1 mouse cellular context compared by ENCODE assay signal in the genomic region with DNA sequence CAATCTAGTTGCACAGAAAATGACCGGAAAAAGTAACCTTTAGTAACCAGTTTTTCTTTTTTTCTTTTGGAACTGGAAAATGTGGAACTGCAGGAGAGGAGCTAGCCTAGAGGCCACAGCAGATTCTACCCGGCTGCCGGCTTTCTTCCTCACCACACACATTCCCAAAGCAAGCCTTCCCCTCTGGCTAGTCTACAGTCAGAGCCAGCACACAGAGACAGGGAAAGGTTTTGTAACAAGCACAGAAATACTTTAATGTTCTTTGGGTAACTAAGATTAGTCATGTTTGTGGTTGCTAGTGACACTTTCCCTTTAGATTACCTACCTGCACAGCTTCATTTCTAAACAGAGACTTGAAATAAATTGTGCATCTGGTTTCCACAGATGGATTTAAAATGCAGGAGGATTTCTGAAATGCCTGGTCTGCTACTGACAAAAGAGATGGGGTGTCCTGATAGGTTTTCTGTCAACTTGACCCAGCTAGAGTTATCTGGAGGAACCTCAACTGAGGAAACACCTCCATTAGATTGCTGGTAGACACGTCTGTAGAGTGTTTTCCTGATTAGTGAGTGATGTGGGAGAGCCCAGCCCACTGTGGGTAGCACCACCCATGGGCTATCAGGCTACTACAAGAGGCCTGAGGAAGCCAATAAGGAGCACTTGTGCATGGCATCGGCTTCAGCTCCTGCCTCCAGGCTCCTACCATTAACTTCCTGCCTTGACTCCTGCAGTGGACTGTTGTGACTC.
TF ChIP-seq lines count a peak whose summit lies in the region.

No protein-coding gene starts in this region.

TF ChIP-seq in MEL, 35 proteins besides CTCF, POLR2A, EP300 and RAD21:
- no peak for TF ChIP-seq MYB (IDR thresholded peaks at IDR 0.05; ENCODE audit: low read depth, low read length)
- TF ChIP-seq USF2 (IDR thresholded peaks at IDR 0.05; ENCODE audit: borderline replicate concordance in 1 of 2, insufficient read depth in 1 of 2, low read depth in 1 of 2, low read length in 2 of 2): no peak
- peak; percentile 86 for TF ChIP-seq GATA1 (IDR thresholded peaks at IDR 0.05; ENCODE audit: low read depth, low read length)
- TF ChIP-seq ETS1 (IDR thresholded peaks at IDR 0.05; ENCODE audit: low read depth, low read length): peak; percentile 61
- no peak for TF ChIP-seq E2F4 (IDR thresholded peaks at IDR 0.05; ENCODE audit: borderline replicate concordance, low read depth, low read length)
- TF ChIP-seq TBP (IDR thresholded peaks at IDR 0.05; ENCODE audit: low read depth, low read length): peak; percentile 38; the same call in 1 of the 2 replicates
- no peak for TF ChIP-seq HCFC1 (IDR thresholded peaks at IDR 0.05; ENCODE audit: low read depth, low read length)
- TF ChIP-seq POLR2AphosphoS5 (IDR thresholded peaks at IDR 0.05; ENCODE audit: borderline replicate concordance, low read depth, low read length): no peak
- TF ChIP-seq BHLHE40 (IDR thresholded peaks at IDR 0.05; ENCODE audit: borderline replicate concordance, low read depth, low read length): no peak
- no peak for TF ChIP-seq USF1 (IDR thresholded peaks at IDR 0.05; ENCODE audit: low read depth, low read length)
- TF ChIP-seq TAL1 (IDR thresholded peaks at IDR 0.05; ENCODE audit: low read length): peak; percentile 27; the same call in 1 of the 2 replicates
- TF ChIP-seq UBTF (IDR thresholded peaks at IDR 0.05; ENCODE audit: borderline replicate concordance, insufficient read depth, low read depth, low read length): no peak
- TF ChIP-seq JUND (IDR thresholded peaks at IDR 0.05; ENCODE audit: low read depth, low read length): no peak
- no peak for TF ChIP-seq CHD1 (IDR thresholded peaks at IDR 0.05; ENCODE audit: low read depth, low read length)
- TF ChIP-seq TCF12 (IDR thresholded peaks at IDR 0.05; ENCODE audit: low read depth, low read length): peak; percentile 68; the same call in 1 of the 2 replicates
- TF ChIP-seq RCOR1 (IDR thresholded peaks at IDR 0.05; ENCODE audit: low read depth, low read length): peak; percentile 72
- TF ChIP-seq ZKSCAN1 (IDR thresholded peaks at IDR 0.05; ENCODE audit: low read depth, low read length): no peak
- no peak for TF ChIP-seq MAZ (IDR thresholded peaks at IDR 0.05; ENCODE audit: low read depth, low read length)
- no peak for TF ChIP-seq GABPA (IDR thresholded peaks at IDR 0.05; ENCODE audit: low read depth, low read length)
- TF ChIP-seq POLR2AphosphoS2 (IDR thresholded peaks at IDR 0.05; ENCODE audit: low read length): no peak
- TF ChIP-seq ZMIZ1 (IDR thresholded peaks at IDR 0.05; ENCODE audit: low read depth, low read length): no peak
- TF ChIP-seq NELFE (IDR thresholded peaks at IDR 0.05; ENCODE audit: low read depth, low read length): no peak
- TF ChIP-seq ZNF384 (IDR thresholded peaks at IDR 0.05; ENCODE audit: low read depth, low read length): no peak
- TF ChIP-seq KAT2A (conservative IDR thresholded peaks at IDR 0.05; ENCODE audit: low read depth, low read length): no peak
- TF ChIP-seq MXI1 (IDR thresholded peaks at IDR 0.05; ENCODE audit: low read depth, low read length): peak; percentile 56; the same call in 1 of the 2 replicates
- TF ChIP-seq MYC (IDR thresholded peaks at IDR 0.05; ENCODE audit: low read depth, low read length): 0 out of 2 replicates have a peak, but pooled peaks have one; percentile 9
- TF ChIP-seq NRF1 (IDR thresholded peaks at IDR 0.05; ENCODE audit: insufficient read depth, low read depth, low read length, poor library complexity, severe bottlenecking): no peak
- no peak for TF ChIP-seq SMC3 (IDR thresholded peaks at IDR 0.05; ENCODE audit: low read depth, low read length)
- no peak for TF ChIP-seq MEF2A (IDR thresholded peaks at IDR 0.05; ENCODE audit: extremely low read depth, insufficient replicate concordance, low read depth, low read length, poor library complexity, severe bottlenecking)
- no peak for TF ChIP-seq ZC3H11A (IDR thresholded peaks at IDR 0.05; ENCODE audit: low read depth, low read length)
- no peak for TF ChIP-seq CHD2 (IDR thresholded peaks at IDR 0.05; ENCODE audit: low read length)
- TF ChIP-seq MAFK (IDR thresholded peaks at IDR 0.05; ENCODE audit: borderline replicate concordance, low read depth, low read length): no peak
- no peak for TF ChIP-seq ELF1 (IDR thresholded peaks at IDR 0.05; ENCODE audit: low read depth, low read length)
- TF ChIP-seq SIN3A (IDR thresholded peaks at IDR 0.05; ENCODE audit: low read length): peak; percentile 82
- no peak for TF ChIP-seq MAX (IDR thresholded peaks at IDR 0.05; ENCODE audit: low read length)
